Mouse (Mus musculus): ENCODE measurements around the gene Samd4b. TPM values are rescaled to one million over a fixed set of nuclear protein-coding genes. Genes with fewer than 3 reads are reported as not detected.
"Not testable (repeated sequence)": the region's sequence is repeated elsewhere in the genome, so short reads cannot be mapped to it uniquely, and the experiment has no call there.

The Samd4b gene
- total RNA-seq (2021), result 10 to 100 TPM; 43.0 to 44.1 TPM
- long read RNA-seq, experiment 1, full-length matches to known transcripts, result 23 of 41 reads
- long read RNA-seq, experiment 1, partial matches to known transcripts, result 11 of 41 reads
- long read RNA-seq, experiment 1, other reads (novel, unspliced or antisense), result 7 of 41 reads
- long read RNA-seq, experiment 2, full-length matches to known transcripts, result 20 of 39 reads
- long read RNA-seq, experiment 2, partial matches to known transcripts, result 15 of 39 reads
- long read RNA-seq, experiment 2, other reads (novel, unspliced or antisense), result 4 of 39 reads

DNA sequence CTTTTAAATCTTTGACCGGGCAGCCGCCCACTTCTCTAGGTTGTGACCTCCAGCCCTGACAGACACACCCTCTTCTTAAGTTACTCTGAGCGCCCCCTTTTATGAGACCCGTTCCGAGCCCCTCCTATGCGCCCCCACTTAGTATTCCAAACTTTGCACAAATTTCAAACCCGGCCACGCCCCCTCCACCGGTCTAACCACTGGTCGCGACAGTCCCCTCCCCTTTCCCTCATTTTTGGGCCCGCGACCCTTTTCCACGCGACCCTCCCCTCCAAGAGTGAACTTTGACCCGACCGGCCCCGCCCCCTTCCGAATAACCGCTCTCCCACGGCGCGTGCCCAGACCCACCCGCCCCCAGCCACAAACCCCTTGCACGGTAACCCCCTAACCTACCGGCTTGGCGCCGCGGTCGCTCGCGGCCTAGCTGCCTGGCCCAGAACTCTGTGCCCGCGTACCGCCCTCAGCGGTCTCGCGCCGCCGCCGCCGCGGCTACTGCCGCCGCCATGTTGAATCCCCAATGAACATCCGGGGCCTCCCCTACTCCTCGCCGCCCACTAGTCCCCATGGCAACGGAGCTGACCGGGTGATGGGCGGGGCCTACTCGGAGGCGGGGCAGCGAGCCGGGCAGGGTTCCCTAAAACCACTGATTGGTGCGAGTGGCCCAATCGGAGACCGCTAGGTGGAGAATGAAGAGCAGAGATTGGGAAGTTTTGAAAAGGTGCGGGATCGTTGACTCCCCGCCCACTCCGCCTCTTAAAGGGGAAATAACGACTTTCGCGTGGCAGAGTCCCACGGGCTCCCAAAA, at the start of gene Samd4b, which contains the start of gene Pak4:
Samd4b (minus strand) TSS at position 503 of the 805 bp plus-strand sequence.
Pak4 (minus strand) TSS at position 544 of the 805 bp plus-strand sequence.
- peak; percentile 99 for DNase-seq (ENCODE audit: low spot score in 2 of 2)

DNA sequence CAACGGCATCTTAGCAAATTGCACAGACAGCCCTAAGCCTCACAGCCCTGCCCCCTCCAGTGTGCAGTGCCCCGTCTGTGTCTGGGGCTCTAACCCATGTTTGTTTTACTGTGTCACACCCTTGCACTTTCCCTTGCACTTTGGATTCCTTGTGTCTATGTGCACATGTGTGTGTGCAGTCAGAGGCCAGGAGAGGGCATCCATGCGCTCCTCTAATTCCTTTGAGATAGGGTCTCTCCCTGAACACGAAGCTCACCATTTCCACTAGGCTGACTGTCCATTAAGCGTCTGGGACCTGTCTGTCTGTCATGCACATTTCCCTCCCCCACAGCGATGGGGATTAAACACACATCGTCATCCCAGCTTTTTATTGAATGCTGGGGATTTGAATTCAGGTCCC, 49.1 kb upstream of the Samd4b start:
- no peak for DNase-seq (ENCODE audit: low spot score in 2 of 2)

DNA sequence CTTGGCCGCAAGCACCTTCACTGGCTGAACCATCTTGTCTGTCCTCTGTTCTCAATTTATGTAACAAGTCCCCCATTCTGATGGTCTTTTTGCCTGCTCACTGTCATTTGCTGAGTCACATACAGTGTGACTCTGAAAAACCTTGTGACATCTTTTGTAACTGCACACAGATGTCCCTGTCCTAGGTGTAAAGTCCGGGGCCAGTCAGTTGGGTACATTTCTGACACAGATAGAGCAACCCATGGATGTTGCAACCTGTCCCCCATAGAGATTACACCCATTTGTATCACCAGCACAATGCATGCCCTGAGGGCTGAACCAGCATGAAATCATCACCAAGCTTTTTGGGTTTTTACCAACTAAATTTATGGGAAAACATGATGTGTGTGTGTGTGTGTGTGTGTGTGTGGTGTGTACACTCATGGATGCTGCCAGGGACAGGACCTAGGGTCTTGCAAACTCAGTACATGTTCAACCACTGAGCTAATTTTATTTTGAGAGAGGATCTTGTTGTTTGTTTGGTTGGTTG, 48.1 kb upstream of the Samd4b start:
- DNase-seq (ENCODE audit: low spot score in 2 of 2), result no peak

DNA sequence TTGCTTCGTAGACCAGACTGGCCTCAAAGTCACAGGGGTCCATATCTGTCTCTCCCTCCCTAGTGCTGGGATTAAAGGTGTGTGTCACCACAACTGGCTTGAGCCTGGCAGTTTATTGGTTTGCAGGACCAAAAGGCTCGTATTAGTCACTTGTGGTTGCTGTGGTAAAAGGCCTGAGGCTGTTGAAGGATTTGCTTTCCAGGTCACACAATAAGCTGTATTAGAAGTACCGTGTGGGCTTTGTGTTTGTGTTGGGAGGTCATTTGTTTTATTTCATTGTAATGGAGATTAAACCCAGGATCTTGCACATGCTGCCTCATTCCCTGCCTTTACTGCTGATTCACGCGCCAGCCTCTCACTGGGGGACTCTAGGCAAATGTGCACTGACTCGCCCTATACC, 47.4 kb upstream of the Samd4b start:
- DNase-seq (ENCODE audit: low spot score in 2 of 2), result no peak

DNA sequence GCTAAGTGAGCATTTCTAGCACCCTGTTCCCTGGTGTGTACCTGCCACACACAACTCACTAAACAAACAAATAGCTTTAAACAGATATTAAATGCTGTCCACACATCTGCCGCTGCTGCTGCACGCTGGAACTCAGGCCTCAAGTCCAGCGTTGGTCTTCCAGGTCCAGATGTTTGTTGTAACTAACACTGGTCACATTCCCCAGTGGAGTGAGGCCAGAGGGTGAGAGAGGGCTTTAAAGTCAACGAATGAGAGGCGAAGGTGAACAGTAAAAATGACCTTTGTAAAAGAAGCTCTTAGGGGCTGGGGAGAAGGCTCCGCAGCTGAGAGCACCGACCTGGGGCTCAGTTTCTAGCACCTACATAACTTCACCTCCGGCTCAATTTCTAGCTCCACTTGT, 43.6 kb upstream of the Samd4b start:
- DNase-seq (ENCODE audit: low spot score in 2 of 2), result no peak

DNA sequence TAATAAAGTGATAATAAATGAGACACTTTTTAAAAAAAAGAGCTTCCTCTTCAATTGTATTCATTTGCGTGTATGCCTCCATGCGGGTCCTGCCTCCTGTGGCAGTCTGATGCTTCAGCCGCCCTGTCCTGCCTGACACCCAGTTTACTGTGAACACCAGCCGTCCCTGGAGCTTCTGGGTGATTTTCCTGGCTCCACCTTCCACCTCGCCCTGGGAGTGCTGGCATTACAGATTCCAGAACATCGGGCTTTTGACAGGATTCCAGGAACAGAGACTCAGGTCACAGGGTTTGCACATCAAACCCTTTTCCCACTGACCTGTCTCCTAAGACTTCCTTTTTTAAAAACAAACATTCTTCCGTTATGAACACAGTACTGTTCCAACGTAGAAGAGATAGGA, 39.6 kb upstream of the Samd4b start:
- DNase-seq (ENCODE audit: low spot score in 2 of 2), result no peak

DNA sequence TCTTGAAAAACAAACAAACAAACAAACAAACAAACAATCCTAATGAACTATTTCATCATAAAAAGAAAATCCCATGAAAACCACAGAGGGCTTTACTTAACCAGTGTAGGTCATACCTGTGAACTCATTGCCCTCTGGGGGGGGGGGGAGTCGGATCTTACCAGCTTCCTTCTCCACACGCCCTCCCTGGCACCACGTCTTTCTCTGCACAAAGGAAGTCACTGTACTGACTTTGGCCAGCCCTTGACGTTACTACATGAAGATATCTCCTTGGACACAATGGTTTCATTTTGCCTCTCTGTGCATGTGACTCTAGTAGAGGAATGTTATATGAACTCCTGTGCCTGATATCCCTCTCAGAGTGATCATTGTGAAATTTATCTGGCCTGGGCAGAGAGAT, 36.2 kb upstream of the Samd4b start:
- no peak for DNase-seq (ENCODE audit: low spot score in 2 of 2)

DNA sequence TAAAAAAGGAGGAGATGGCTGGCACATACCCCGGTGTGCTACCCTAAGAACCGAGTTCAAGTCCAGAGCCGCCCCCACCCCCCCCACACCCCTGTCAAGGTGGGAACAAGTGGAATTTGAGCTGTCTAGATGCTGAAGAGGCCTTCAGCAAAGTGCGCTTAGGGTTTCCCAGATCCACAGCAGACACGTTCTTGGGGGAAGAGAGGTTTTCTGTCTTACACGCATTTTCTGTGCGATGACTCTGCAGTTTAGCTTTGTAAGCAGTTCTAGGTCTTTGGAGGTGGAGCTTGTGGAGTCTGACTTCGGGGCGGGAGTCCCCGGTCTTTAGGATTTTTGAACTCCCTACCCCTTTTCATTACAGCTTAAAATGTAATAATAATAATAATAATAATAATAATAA, 33.1 kb upstream of the Samd4b start, which contains the start of gene Acp7:
Acp7 (minus strand) TSS at position 260 of the 400 bp plus-strand sequence.
- DNase-seq (ENCODE audit: low spot score in 2 of 2), result no peak

DNA sequence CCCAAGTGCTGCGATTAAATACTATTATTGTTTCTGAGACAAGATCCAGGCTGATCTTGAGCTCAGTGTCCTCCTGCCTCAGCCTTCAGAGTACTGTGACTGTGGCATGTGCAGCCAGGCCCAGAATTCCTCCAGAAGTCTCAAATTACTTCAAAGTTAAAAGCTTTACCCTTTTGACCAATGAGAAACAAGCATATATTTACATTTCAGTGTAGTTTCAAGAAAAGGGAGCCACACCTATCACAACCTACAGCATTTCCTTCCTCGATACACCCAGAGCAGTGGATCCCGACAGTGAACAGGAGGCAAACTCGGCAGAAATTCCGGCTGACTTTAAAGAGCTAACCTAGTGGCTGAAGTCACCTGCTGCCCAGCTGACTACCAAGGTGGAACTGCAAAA, 26.8 kb upstream of the Samd4b start:
- DNase-seq (ENCODE audit: low spot score in 2 of 2), result no peak

DNA sequence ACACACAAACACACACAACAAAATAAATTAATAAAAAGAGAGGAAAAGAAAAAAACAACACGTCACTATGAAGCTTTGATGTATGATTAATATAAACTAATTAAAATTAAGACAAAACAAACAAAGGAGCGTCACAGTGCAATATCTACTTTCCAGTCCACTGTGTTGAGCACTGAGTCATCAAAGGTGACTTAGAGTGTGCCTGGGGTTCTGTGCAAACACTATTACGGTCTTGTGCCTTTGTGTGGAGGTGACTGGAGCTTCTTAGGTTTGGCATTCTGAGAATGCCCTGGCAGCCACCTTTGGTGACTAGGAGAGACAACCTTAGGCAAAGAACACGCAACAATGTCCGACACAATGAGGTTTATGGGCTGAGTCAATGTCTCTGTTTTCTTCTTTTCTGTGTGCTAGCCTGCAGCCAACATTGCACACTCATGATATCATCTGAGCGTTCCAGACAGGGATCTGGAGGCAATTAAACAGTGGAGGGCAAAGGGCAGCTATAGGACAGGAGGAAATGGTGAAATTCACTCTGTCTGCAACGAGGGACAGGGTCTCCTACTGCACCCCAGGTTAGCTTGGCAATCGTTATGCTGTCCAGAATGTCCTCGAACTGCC, 21.3 kb upstream of the Samd4b start:
- no peak for DNase-seq (ENCODE audit: low spot score in 2 of 2)

DNA sequence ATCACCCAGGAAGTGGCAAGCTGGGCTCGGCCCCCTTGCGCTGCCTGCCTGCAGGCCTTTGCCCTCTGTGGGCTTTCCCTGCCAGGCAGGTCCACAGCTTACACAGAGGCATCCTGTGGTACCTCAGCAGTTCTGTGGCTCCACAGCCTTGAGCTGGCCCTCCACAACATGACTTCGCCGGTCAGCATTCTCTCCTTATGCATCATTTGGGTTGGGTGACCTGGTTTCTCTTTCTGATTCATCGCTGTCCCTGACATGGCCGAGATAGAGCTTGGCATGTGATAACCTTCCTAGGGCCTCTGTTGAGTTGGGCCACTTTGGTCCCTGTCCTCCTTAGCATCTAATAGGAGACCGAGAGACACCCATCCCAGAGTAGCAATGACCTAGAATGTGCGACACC, 8.0 kb upstream of the Samd4b start:
- no peak for DNase-seq (ENCODE audit: low spot score in 2 of 2)

DNA sequence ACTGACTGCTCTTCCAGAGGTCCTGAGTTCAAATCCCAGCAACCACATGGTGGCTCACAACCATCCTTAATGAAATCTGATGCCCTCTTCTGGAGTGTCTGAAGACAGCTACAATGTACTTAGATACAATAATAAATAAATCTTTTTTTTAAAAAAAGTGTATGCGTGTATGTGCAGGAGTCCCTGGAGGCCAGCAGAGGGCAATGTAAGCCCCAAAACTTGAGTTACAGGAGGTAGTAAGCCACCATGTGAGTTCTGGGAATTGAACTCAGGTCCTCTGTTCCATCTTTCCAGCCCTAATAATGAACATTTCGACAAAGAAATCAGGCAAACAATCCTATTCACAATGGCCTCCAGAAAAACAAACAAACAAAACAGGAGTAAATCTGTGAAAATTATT, 5.8 kb upstream of the Samd4b start:
- not testable (repeated sequence) for DNase-seq (ENCODE audit: low spot score in 2 of 2)

DNA sequence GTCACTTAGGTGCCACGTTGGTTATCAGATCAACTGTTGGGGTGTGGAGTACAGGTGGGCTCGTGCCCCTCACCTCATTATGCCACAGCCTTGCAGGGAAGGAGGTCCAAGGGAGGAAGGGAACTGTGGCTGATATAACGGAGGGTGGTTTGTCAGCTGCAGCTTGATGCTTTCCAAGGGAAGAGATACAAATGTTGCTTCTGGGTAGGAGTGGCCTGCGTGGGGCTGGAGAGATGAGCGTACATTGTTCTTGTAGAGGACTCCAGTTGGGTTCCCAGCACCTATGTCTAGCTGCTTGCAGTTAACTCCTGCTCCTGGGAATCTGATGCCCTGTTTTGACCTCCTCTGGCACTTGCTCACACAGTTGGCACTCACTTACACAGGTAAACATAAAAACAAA, 5.2 kb upstream of the Samd4b start:
- DNase-seq (ENCODE audit: low spot score in 2 of 2), result no peak

DNA sequence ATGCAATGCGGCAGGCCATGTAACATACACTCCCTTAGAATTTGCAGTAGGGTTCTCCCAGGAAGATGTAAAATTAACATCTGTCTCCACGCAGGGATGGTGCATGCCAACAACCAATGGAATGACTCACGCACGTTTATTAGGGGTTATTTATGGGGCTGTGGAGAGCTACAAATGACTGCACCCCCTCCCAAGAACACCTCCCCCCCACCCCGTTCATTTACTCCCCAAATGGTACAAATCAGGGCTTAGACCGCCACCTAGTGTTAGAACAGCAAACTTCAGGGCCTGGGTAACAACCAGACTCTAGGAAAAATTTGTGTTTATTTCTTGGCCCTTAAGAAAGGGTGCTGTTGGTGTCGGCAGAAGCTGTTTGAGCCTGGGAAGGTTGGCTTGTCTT, 3.7 kb upstream of the Samd4b start:
- peak in 1 of 2 experiments; percentile 43 for DNase-seq (ENCODE audit: low spot score in 2 of 2)

DNA sequence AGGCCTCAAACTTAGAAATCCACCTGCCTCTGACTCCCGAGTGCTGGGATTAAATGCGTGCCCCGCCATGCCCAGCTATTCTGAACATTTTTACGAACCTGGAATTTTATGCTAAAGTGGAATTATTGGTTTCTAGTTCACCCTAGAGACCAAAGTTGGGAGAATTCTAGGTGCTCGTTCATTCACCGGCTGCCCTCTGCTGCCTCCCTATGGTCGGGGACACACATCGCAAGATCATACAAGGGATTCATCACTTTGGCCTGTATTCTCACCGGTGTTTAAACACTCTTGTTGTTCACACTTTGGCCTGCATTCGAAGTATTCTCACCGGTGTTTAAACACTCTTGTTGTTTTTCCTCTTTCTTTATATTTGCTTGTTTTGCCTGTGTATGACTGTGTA, 3.1 kb upstream of the Samd4b start:
- DNase-seq (ENCODE audit: low spot score in 2 of 2), result peak in 1 of 2 experiments; percentile 58

DNA sequence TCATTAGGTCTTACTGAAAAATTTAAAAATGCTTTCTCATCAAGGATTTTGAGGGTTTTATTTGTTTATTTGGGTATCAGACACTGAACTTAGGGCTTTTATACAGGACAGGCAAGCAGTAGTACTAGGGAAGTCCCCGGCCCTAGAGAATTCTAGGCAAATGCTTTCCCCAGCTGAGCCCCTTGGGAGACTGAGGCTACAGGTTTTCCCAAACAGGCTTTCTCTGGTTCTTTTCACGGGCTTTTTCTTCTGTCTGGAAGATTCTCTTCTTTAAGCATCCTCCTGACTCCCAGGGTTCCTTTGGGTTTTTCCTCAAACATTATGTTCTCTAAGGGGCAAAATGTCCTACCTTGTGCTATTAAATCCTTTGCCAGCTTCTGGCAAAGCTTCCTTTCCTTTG, 1.0 kb upstream of the Samd4b start:
- DNase-seq (ENCODE audit: low spot score in 2 of 2), result no peak

DNA sequence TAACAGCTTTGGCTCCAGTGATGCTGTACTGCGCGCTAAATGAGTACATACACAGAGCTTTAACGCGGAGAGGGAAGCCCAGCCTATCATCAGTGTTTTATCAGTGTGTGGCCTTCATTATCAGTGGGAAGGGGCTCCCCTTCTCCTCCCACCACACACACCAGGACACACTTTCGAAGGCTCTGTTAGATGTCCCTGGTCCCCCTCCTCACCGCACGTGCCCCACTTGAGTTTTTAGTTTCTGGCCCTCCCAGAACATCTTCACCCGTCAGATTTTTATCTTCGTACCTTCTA, 720 bp downstream of the Samd4b start:
- no peak for DNase-seq (ENCODE audit: low spot score in 2 of 2)

DNA sequence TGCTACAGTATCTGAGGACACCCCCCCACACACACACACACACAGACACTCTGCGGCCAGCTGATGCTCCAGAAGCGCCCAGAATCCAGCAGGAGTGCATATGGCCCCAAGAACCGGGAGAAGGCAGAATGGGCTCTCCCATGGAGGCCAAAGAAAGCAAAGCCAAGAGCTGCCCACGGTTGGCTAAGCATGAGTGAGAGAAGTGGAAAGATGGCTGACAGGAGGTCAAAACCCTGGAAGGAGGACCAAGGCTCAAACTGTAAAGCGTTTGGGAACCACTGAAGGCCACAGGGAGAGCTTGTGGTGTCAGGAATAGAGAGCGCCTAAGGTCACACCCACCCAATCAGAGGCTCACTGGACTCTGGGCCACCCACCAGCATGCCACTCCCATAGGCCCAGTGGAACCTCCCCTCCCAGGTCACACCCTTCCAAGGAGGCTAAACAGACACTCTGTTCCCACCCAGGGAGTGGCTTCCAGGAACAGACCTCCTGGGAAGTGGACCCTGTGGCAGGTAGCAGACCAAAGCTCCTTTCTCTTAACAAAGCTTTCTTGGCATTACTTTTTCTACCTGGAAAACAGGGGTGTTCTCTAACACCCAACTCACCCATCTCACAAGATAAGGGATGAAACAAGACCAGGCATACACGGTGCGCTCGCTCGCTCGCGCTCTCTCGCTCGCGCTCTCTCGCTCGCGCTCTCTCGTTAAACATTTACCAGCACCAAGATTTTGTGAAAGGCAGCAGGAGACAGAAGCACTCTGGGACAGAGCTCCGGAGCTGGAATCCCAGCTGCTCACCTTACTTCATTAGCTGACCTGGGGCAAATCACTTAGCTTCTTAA, 1.3 kb downstream of the Samd4b start:
- DNase-seq (ENCODE audit: low spot score in 2 of 2), result no peak

DNA sequence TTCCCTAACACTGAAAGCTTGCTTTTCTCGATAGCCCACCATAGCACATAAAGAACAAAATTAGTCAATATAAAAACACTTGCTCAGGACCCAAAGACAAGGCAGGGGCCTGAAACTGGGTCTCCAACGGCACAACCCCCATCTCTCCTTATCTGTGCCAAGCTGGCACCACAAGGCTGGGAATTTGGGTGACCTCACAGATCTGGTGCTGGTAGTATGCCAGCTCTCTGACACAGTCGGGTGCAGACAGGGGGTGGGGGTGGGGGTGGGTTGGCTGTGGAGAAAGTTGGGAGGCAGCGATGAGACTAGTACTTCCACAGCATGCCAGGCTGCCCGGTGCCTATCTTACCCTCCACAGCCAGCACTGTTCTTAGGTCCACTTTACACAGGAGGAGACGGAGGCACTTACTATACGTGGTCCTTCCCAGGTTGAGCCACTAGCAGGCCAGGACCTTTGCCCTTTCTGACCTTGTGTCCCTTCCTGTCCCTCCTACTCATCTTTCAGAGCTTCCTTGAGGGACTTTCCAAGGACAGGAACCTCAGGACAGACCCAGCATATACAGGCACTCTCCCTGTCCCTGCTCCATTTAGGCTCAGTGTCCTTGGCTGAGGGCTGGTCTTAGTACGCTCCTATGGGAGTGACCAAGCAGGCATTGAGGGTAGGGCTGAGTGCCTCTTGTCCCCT, 2.1 kb downstream of the Samd4b start:
- DNase-seq (ENCODE audit: low spot score in 2 of 2), result no peak
